Mouse (Mus musculus) intestine, embryonic 16.5 days (tissue): ENCODE measurements at regions not wholly inside any gene's neighbourhood (a gene's known extent, or its start where the extent isn't known, plus 50 kb on each side); places are given as distances from the start of the nearest gene placed in this dataset. TPM values are rescaled to one million over a fixed set of nuclear protein-coding genes. Genes with fewer than 3 reads are reported as not detected.

ENCODE experiments used
- microRNA-seq: library from miRNA; unstranded; fragments of <30 nt; microRNA quantifications from one replicate; pipeline ENCODE4, GENCODE M21; 2016

Small RNA genes in the stretch of these regions (microRNA-seq; reads per million reads assigned to microRNA genes)
- gene Gm23263 (not detected), gene Gm25399 (not detected)
